15 mouse cellular contexts compared by ENCODE assay signal in genomic region chr16:29771320-29771719, GRCm38 (mm10).
DNase-seq lines count a peak whose midpoint lies in the region; ATAC-seq and TF ChIP-seq lines count a peak whose summit lies in the region.
"Had no signal": no experiment of that assay in that cellular context is flagged by ENCODE, and none has a peak within 500 bp of the region (broad histone marks: within the 10 kb centered on the region; RNA-seq: fewer than 3 reads in every experiment).

No protein-coding gene starts in this region.

- 0 out of 2 replicates have a peak overlapping the region, but pooled peaks have one; percentile 8 for H3K27ac ChIP-seq in intestine, embryonic 14.5 days (ENCODE audit: low read depth)
- no peak overlapping the region for H3K27ac ChIP-seq in intestine, postnatal 0 days (ENCODE audit: low read depth, low read length)
- H3K27ac ChIP-seq in ES-E14 (ENCODE audit: insufficient read depth, low read depth, low read length, poor library complexity, severe bottlenecking): peak overlapping the region; percentile 31; the same call in 1 of the 2 replicates
- H3K27ac ChIP-seq in forebrain, embryonic 12.5 days: no peak overlapping the region
- H3K27ac ChIP-seq in limb, embryonic 13.5 days: peak overlapping the region; percentile 61
- H3K27ac ChIP-seq: neural tube, embryonic 12.5 days had no signal

- H3K27me3 ChIP-seq in intestine, embryonic 14.5 days (replicated peaks; ENCODE audit: control insufficient read depth, insufficient read depth, low read length): no peaks in the 10 kb centered on the region
- no peaks in the 10 kb centered on the region for H3K27me3 ChIP-seq in intestine, postnatal 0 days (replicated peaks; ENCODE audit: control insufficient read depth, insufficient read depth, low read length)
- H3K27me3 ChIP-seq in forebrain, embryonic 12.5 days: peaks cover 5% of the 10 kb centered on the region; the same call in 1 of the 2 replicates
- H3K27me3 ChIP-seq in limb, embryonic 13.5 days: 0 out of 2 replicates have a peak, but pooled peaks cover 3% of the 10 kb centered on the region
- H3K27me3 ChIP-seq: Patski had no signal

- H3K4me3 ChIP-seq in intestine, embryonic 14.5 days (ENCODE audit: low read depth, low read length): no peak overlapping the region
- H3K4me3 ChIP-seq in intestine, postnatal 0 days (ENCODE audit: low read depth, low read length): no peak overlapping the region
- no peak overlapping the region for H3K4me3 ChIP-seq in ES-E14 (ENCODE audit: insufficient read depth in 1 of 2, low read depth in 1 of 2, low read length in 2 of 2, poor library complexity in 1 of 2, severe bottlenecking in 1 of 2)
- no peak overlapping the region for H3K4me3 ChIP-seq in forebrain, embryonic 12.5 days (replicated peaks)
- H3K4me3 ChIP-seq in limb, embryonic 13.5 days: no peak overlapping the region
- H3K4me3 ChIP-seq: neural tube, embryonic 12.5 days had no signal

- in situ Hi-C loops in ES-E14 (cut with MboI; ENCODE audit: low sequenced_read_pairs in 2 of 2, unreplicated experiment in 2 of 2): no loop called here

- no peak overlapping the region for H3K4me2 ChIP-seq in intestine, embryonic 14.5 days (ENCODE audit: low read length)
- no peak overlapping the region for H3K4me2 ChIP-seq in intestine, postnatal 0 days (replicated peaks; ENCODE audit: low read depth)
- H3K4me2 ChIP-seq in forebrain, embryonic 12.5 days: no peak overlapping the region
- H3K4me2 ChIP-seq in limb, embryonic 13.5 days (replicated peaks): no peak overlapping the region
- H3K4me2 ChIP-seq: neural tube, embryonic 12.5 days had no signal

- no peak for ATAC-seq in intestine, embryonic 14.5 days (replicated peaks; ENCODE audit: low FRiP score, low TSS enrichment, low read depth)
- no peak for ATAC-seq in intestine, postnatal 0 days
- peak; percentile 33; the same call in 1 of the 2 replicates for ATAC-seq in forebrain, embryonic 12.5 days (ENCODE audit: low FRiP score)
- peak; percentile 42 for ATAC-seq in limb, embryonic 13.5 days (ENCODE audit: low FRiP score, low read depth)
- ATAC-seq: Patski had no signal

- H3K36me3 ChIP-seq in intestine, embryonic 14.5 days (ENCODE audit: control insufficient read depth, insufficient read depth, low read length): no peaks in the 10 kb centered on the region
- H3K36me3 ChIP-seq in intestine, postnatal 0 days (ENCODE audit: control insufficient read depth, insufficient read depth): no peaks in the 10 kb centered on the region
- H3K36me3 ChIP-seq in ES-E14 (ENCODE audit: control insufficient read depth, insufficient read depth, low read length, poor library complexity, severe bottlenecking): no peaks in the 10 kb centered on the region
- H3K36me3 ChIP-seq in forebrain, embryonic 12.5 days (replicated peaks): no peaks in the 10 kb centered on the region
- H3K36me3 ChIP-seq in limb, embryonic 13.5 days: no peaks in the 10 kb centered on the region
- H3K36me3 ChIP-seq: neural tube, embryonic 12.5 days had no signal

- WGBS in intestine, embryonic 14.5 days: 45% methylated on average over 4 of the region's 4 CpGs
- 50% methylated on average over 4 of the region's 4 CpGs for WGBS in intestine, postnatal 0 days
- WGBS in forebrain, embryonic 12.5 days: 46% methylated on average over 4 of the region's 4 CpGs
- WGBS in limb, embryonic 13.5 days: 45% methylated on average over 4 of the region's 4 CpGs

- no peak overlapping the region for H3K9ac ChIP-seq in intestine, embryonic 14.5 days (ENCODE audit: low read length)
- no peak overlapping the region for H3K9ac ChIP-seq in intestine, postnatal 0 days (ENCODE audit: low read depth, low read length)
- H3K9ac ChIP-seq in ES-E14 (ENCODE audit: insufficient read depth, low read depth, low read length, poor library complexity, severe bottlenecking): no peak overlapping the region
- no peak overlapping the region for H3K9ac ChIP-seq in forebrain, embryonic 12.5 days
- no peak overlapping the region for H3K9ac ChIP-seq in limb, embryonic 13.5 days
- H3K9ac ChIP-seq: neural tube, embryonic 12.5 days had no signal

- H3K9me3 ChIP-seq in intestine, embryonic 14.5 days (ENCODE audit: control insufficient read depth, low read length): no peaks in the 10 kb centered on the region
- no peaks in the 10 kb centered on the region for H3K9me3 ChIP-seq in intestine, postnatal 0 days (ENCODE audit: control insufficient read depth)
- no peaks in the 10 kb centered on the region for H3K9me3 ChIP-seq in ES-E14 (ENCODE audit: control insufficient read depth, insufficient read depth, low read depth, low read length)
- H3K9me3 ChIP-seq in forebrain, embryonic 12.5 days: no peaks in the 10 kb centered on the region
- H3K9me3 ChIP-seq in limb, embryonic 13.5 days: peaks cover 4% of the 10 kb centered on the region; the same call in 1 of the 2 replicates
- H3K9me3 ChIP-seq: neural tube, embryonic 12.5 days had no signal

- no peak for DNase-seq in intestine, embryonic 14.5 days (ENCODE audit: low spot score)
- no peak for DNase-seq in ES-E14 (ENCODE audit: low read depth, low spot score)
- no peak for DNase-seq in right cerebral cortex, adult 18-20 months
- no peak for DNase-seq in thymus, postnatal 10 days (ENCODE audit: low spot score in 2 of 2)
- DNase-seq in gastrocnemius, adult 8-10 months (ENCODE audit: low spot score in 2 of 2): no peak
- DNase-seq: adrenal gland, postnatal 25 days; cerebellum, adult 11 months; heart, adult 18-20 months; heart, postnatal 4 days; kidney, postnatal 25 days had no signal

- H3K4me1 ChIP-seq in intestine, embryonic 14.5 days (replicated peaks; ENCODE audit: control insufficient read depth, insufficient read depth, low read length): peaks cover 29% of the 10 kb centered on the region
- no peaks in the 10 kb centered on the region; the same call in 1 of the 2 replicates for H3K4me1 ChIP-seq in intestine, postnatal 0 days (replicated peaks; ENCODE audit: control insufficient read depth, insufficient read depth, low read length)
- peaks cover 9 to 25% of the 10 kb centered on the region in 2 experiments for H3K4me1 ChIP-seq in ES-E14 (ENCODE audit: control insufficient read depth in 2 of 2, insufficient read depth in 2 of 2, low read length in 2 of 2, poor library complexity in 1 of 2)
- peaks cover 19% of the 10 kb centered on the region; the same call in 1 of the 2 replicates for H3K4me1 ChIP-seq in forebrain, embryonic 12.5 days
- H3K4me1 ChIP-seq in limb, embryonic 13.5 days: peaks cover 52% of the 10 kb centered on the region

- no peak for TF ChIP-seq CTCF in intestine, postnatal 0 days (IDR thresholded peaks at IDR 0.05; ENCODE audit: low read depth)

TF ChIP-seq in ES-E14, 5 proteins besides CTCF, POLR2A, EP300 and RAD21:
- no peak for TF ChIP-seq ZNF384 (IDR thresholded peaks at IDR 0.05; ENCODE audit: low read depth, low read length)
- no peak for TF ChIP-seq ZC3H11A (IDR thresholded peaks at IDR 0.05; ENCODE audit: borderline replicate concordance, low read depth, low read length)

Comparison
In these comparisons a context has a peak if more than half of its experiments do, and no peak if none do; other contexts are left out.
1. H3K27ac ChIP-seq: peak in intestine, embryonic 14.5 days (single experiment), ES-E14 (single experiment) and limb, embryonic 13.5 days (single experiment); none in intestine, postnatal 0 days (single experiment) and forebrain, embryonic 12.5 days (single experiment).
2. ATAC-seq: peak in forebrain, embryonic 12.5 days (single experiment) and limb, embryonic 13.5 days (single experiment); none in intestine, embryonic 14.5 days (single experiment) and intestine, postnatal 0 days (single experiment).